Mouse (Mus musculus) lung, embryonic 14.5 days (tissue): ENCODE measurements around the gene Sh3yl1. TPM values are rescaled to one million over a fixed set of nuclear protein-coding genes. Genes with fewer than 3 reads are reported as not detected.

ENCODE experiments used
- ATAC-seq: fragments of 200-750 bp; cut with Nextera tagmentation; 2 replicates; pipeline ENCODE4 v1.8.0; 2017; ENCODE audit warnings: mild to moderate bottlenecking, moderate TSS enrichment, moderate library complexity; ENCODE audit not compliant: insufficient read depth
- DNase-seq: peaks from one replicate; pipeline ENCODE4 v3.0.0-alpha.2; 2015
- H3K27ac ChIP-seq: fragments of 300-500 bp; sonication (generic); 2 replicates; pipeline ENCODE4 v1.5.1; 2014; ENCODE audit warnings: low read depth, mild to moderate bottlenecking, moderate library complexity
- H3K27me3 ChIP-seq: fragments of 300-500 bp; sonication (generic); 2 replicates; pipeline ENCODE4 v1.6.1; 2014; ENCODE audit warnings: low read length, control low read depth; ENCODE audit not compliant: insufficient read depth
- H3K36me3 ChIP-seq: fragments of 300-500 bp; sonication (generic); 2 replicates; pipeline ENCODE4 v1.6.1; 2014; ENCODE audit warnings: control low read depth; ENCODE audit not compliant: insufficient read depth
- H3K4me1 ChIP-seq: fragments of 300-500 bp; sonication (generic); 2 replicates; pipeline ENCODE4 v1.6.1; 2014; ENCODE audit warnings: antibody characterized with exemption, control low read depth; ENCODE audit not compliant: insufficient read depth
- H3K4me2 ChIP-seq: fragments of 300-500 bp; sonication (generic); 2 replicates; pipeline ENCODE4 v1.6.1; 2014; ENCODE audit warnings: mild to moderate bottlenecking
- H3K4me3 ChIP-seq: fragments of 300-500 bp; sonication (generic); 2 replicates; pipeline ENCODE4 v1.5.1; 2014; ENCODE audit warnings: low read depth, low read length
- H3K9ac ChIP-seq: fragments of 300-500 bp; sonication (generic); 2 replicates; pipeline ENCODE4 v1.6.1; 2014
- H3K9me3 ChIP-seq: fragments of 300-500 bp; sonication (generic); 2 replicates; pipeline ENCODE4 v1.6.1; 2016; ENCODE audit warnings: low read depth, low read length, control low read depth
- CTCF ChIP-seq: IDR thresholded peaks from 2 replicates; pipeline ENCODE4 v1.5.1; 2016; ENCODE audit warnings: antibody characterized with exemption, low read depth
- WGBS: fragments of 180-500 bp; shearing (Covaris S2); extraction: QIAGEN DNeasy Blood & Tissue Kit; methylation state at CpG from one replicate; pipeline ENCODE4 v1.1.7; 2014; 5-methylcytosine and 5-hydroxymethylcytosine counted together
- polyA plus RNA-seq: library from polyadenylated mRNA; unstranded; fragments of >200 nt; fragmentation: Nextera tagmentation; extraction: Ambion mirVana; gene quantifications from 2 replicates; pipeline ENCODE4 v1.2.1, GENCODE M21; 2014

The Sh3yl1 gene
- polyA plus RNA-seq, 1 experiment from 2014 or later, result 11.1 TPM

GRCm38 (mm10) chr12:30884622-30885230, 26.7 kb upstream of the Sh3yl1 start:
- Histone ChIP-seq H3K4me3 (peak overlapping the region; percentile 45), H3K27ac (no peak overlapping the region), H3K9me3 (no peaks in the 10 kb centered on the region), H3K36me3 (no peaks in the 10 kb centered on the region), H3K4me2 (peak overlapping the region; percentile 89), H3K9ac (peak overlapping the region; percentile 31; the same call in 1 of the 2 replicates), H3K4me1 (no peaks in the 10 kb centered on the region), H3K27me3 (peaks cover 45% of the 10 kb centered on the region)
- peak; percentile 17 for DNase-seq
- 7% methylated on average over 39 of the region's 39 CpGs for WGBS
- no peak for TF ChIP-seq CTCF
- peak; percentile 68 for ATAC-seq

- Histone ChIP-seq H3K27me3 (peaks cover 45% of the 10 kb centered on the region), H3K4me2 (no peak overlapping the region), H3K9ac (no peak overlapping the region), H3K4me1 (no peaks in the 10 kb centered on the region), H3K9me3 (no peaks in the 10 kb centered on the region), H3K36me3 (no peaks in the 10 kb centered on the region), H3K4me3 (no peak overlapping the region), H3K27ac (no peak overlapping the region)
- WGBS, result 62% methylated on average over 6 of the region's 6 CpGs
- no peak for TF ChIP-seq CTCF
- ATAC-seq (no peak), DNase-seq (no peak)
Observed at GRCm38 (mm10) chr12:30885891-30886290, 25.6 kb upstream of the Sh3yl1 start.

GRCm38 (mm10) chr12:30888003-30888402, 23.5 kb upstream of the Sh3yl1 start:
- DNase-seq, result no peak

GRCm38 (mm10) chr12:30890067-30890466, 21.4 kb upstream of the Sh3yl1 start:
- H3K27ac ChIP-seq, result no peak overlapping the region
- H3K27me3 ChIP-seq, result peaks cover 13% of the 10 kb centered on the region
- H3K4me3 ChIP-seq, result no peak overlapping the region
- no peak overlapping the region for H3K9ac ChIP-seq
- DNase-seq (peak; percentile 90), ATAC-seq (peak; percentile 49; the same call in 1 of the 2 replicates)
- H3K36me3 ChIP-seq, result peaks cover 8% of the 10 kb centered on the region; the same call in 1 of the 2 replicates
- WGBS, result 30% methylated on average over 5 of the region's 5 CpGs
- no peak overlapping the region for H3K4me2 ChIP-seq
- no peaks in the 10 kb centered on the region for H3K4me1 ChIP-seq
- TF ChIP-seq CTCF, result peak; percentile 92
- H3K9me3 ChIP-seq, result no peaks in the 10 kb centered on the region

More at GRCm38 (mm10) chr12:30888003-30888402, 23.5 kb upstream of the Sh3yl1 start:
- Histone ChIP-seq H3K9me3 (no peaks in the 10 kb centered on the region), H3K9ac (no peak overlapping the region), H3K4me3 (no peak overlapping the region), H3K27ac (no peak overlapping the region), H3K27me3 (peaks cover 34% of the 10 kb centered on the region), H3K36me3 (0 out of 2 replicates have a peak, but pooled peaks cover under 1% of the 10 kb centered on the region), H3K4me1 (no peaks in the 10 kb centered on the region), H3K4me2 (no peak overlapping the region)
- no peak for TF ChIP-seq CTCF
- ATAC-seq, result no peak
- 82% methylated on average over 4 of the region's 4 CpGs for WGBS

- Histone ChIP-seq H3K36me3 (peaks cover 11% of the 10 kb centered on the region; the same call in 1 of the 2 replicates), H3K4me3 (no peak overlapping the region), H3K4me2 (no peak overlapping the region), H3K27ac (no peak overlapping the region), H3K4me1 (no peaks in the 10 kb centered on the region), H3K9me3 (no peaks in the 10 kb centered on the region), H3K9ac (no peak overlapping the region), H3K27me3 (0 out of 2 replicates have a peak, but pooled peaks cover under 1% of the 10 kb centered on the region)
- no peak for TF ChIP-seq CTCF
- ATAC-seq (no peak), DNase-seq (no peak)
- WGBS, result 82% methylated on average over 7 of the region's 7 CpGs
Observed at GRCm38 (mm10) chr12:30891438-30891837, 20.0 kb upstream of the Sh3yl1 start.

DNA sequence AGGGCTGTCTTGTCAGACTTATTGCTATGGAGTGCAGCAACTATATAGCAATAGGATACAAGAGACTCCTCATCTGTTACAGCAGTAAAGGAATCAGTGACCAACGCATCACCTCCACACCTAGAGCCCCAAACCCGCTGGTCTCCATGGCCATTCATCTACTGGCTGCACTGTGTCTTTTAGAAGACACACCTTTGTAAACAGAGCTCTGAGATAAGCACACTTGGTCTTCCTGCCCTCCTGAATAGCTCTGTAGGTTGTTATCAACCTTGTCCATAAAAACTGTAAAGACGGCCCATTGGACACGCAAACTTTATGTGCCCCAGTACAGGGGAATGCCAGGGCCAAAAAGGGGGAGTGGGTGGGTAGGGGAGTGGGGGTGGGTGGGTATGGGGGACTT, 14.4 kb upstream of the Sh3yl1 start:
- H3K4me3 ChIP-seq, result no peak overlapping the region
- no peak overlapping the region for H3K27ac ChIP-seq
- H3K4me2 ChIP-seq, result no peak overlapping the region
- no peak overlapping the region for H3K9ac ChIP-seq
- DNase-seq (no peak), ATAC-seq (no peak)
- no peaks in the 10 kb centered on the region for H3K27me3 ChIP-seq
- no peaks in the 10 kb centered on the region for H3K9me3 ChIP-seq
- WGBS, result 81% methylated on average over 4 of the region's 4 CpGs
- no peaks in the 10 kb centered on the region for H3K4me1 ChIP-seq
- H3K36me3 ChIP-seq, result peaks cover 25% of the 10 kb centered on the region; the same call in 1 of the 2 replicates
- no peak for TF ChIP-seq CTCF

DNA sequence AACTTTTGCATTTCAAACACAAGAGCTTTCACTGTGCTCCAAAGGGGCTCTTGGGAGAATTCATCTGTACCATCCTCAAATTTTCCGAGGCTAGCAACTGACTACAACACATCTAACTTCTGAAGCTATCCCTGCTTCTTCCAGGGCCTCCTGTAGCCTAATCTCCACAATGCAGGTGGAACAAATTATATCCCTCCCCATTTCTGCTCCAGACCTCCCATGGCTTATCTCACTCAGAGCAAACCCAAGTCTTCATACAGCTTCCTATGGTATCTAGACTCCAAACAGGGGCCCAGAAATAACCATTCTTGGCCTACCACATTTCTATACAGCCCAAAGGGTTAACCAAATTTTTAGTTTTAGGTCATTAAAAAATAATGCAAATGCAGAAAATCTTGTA, 2.8 kb upstream of the Sh3yl1 start:
- Histone ChIP-seq H3K4me3 (no peak overlapping the region), H3K4me2 (no peak overlapping the region; the same call in 1 of the 2 replicates), H3K36me3 (peaks cover 22% of the 10 kb centered on the region), H3K27ac (no peak overlapping the region), H3K4me1 (peaks cover 8% of the 10 kb centered on the region; the same call in 1 of the 2 replicates), H3K9ac (no peak overlapping the region), H3K27me3 (no peaks in the 10 kb centered on the region), H3K9me3 (no peaks in the 10 kb centered on the region)
- TF ChIP-seq CTCF, result no peak
- 90% methylated on average over 1 of the region's 1 CpGs for WGBS
- DNase-seq (no peak), ATAC-seq (no peak)
